Mouse (Mus musculus): ENCODE data around the gene Sgip1. TPM values are rescaled to one million over a fixed set of nuclear protein-coding genes. Genes with fewer than 3 reads are reported as not detected.

Gene Sgip1
- total and polyA plus RNA-seq, 3 experiments = 0.92 to 5.6 TPM; not detected in 1

GRCm38 (mm10) chr4:102760042-102760821 lies 19.1 kb downstream of the Sgip1 start:
- TF ChIP-seq MYC (IDR thresholded peaks at IDR 0.05; ENCODE audit: low read depth, low read length) (no peak), POLR2AphosphoS2 (IDR thresholded peaks at IDR 0.05; ENCODE audit: low read length) (no peak), ZMIZ1 (IDR thresholded peaks at IDR 0.05; ENCODE audit: low read depth, low read length) (no peak), HCFC1 (IDR thresholded peaks at IDR 0.05; ENCODE audit: low read depth, low read length) (no peak), ETS1 (IDR thresholded peaks at IDR 0.05; ENCODE audit: low read depth, low read length) (no peak), ZC3H11A (IDR thresholded peaks at IDR 0.05; ENCODE audit: low read depth, low read length) (no peak), RAD21 (IDR thresholded peaks at IDR 0.05; ENCODE audit: low read depth, low read length) (no peak), MEF2A (IDR thresholded peaks at IDR 0.05; ENCODE audit: extremely low read depth, insufficient replicate concordance, low read depth, low read length, poor library complexity, severe bottlenecking) (no peak)
- Histone ChIP-seq H3K9me3 (replicated peaks; ENCODE audit: insufficient read depth, low read length) (no peaks in the 10 kb centered on the region), H3K4me3 (ENCODE audit: control insufficient read depth in 1 of 2, insufficient read depth in 1 of 2, low read depth in 2 of 2, low read length in 2 of 2) (no peak overlapping the region)

DNA sequence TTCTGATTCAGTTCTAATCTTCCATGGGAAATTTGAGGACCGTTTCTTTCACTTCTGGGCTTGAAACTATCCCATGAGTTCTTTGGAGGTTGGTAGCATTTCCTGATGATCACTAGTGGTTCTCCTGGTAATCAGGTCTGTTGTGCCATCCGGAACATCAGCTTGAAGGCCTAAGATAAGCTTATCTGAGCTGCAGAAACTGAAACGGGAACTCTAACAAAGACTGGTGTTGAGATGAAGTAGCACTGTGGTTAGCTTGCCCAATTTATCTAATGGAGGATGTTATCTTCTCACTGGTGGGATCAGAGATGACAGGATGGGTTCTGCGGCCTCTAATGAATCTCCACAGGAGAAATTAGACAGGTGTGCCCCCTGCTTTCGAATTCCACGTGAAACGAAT lies 21.0 kb downstream of the Sgip1 start:
- DNase-seq (ENCODE audit: low read depth, low spot score) = peak; percentile 48
- Histone ChIP-seq H3K9me3 (replicated peaks; ENCODE audit: insufficient read depth, low read length) (no peaks in the 10 kb centered on the region), H3K4me3 (ENCODE audit: control insufficient read depth in 1 of 2, insufficient read depth in 1 of 2, low read depth in 2 of 2, low read length in 2 of 2) (no peak overlapping the region; a peak in 1 of 4 replicates), H3K9ac (ENCODE audit: control insufficient read depth, low read depth, low read length, poor library complexity, severe bottlenecking) (no peak overlapping the region), H3K27ac (ENCODE audit: control insufficient read depth, low read depth, low read length) (no peak overlapping the region), H3K4me1 (ENCODE audit: control insufficient read depth in 1 of 2, insufficient read depth in 2 of 2, low read length in 2 of 2) (peaks cover 4 to 12% of the 10 kb centered on the region in 2 experiments; a peak in 3 of 4 replicates), H3K36me3 (ENCODE audit: control insufficient read depth in 1 of 2, insufficient read depth in 2 of 2, low read length in 2 of 2) (peaks cover 0 to 9% of the 10 kb centered on the region in 2 experiments; a peak in 2 of 4 replicates), H3K79me2 (ENCODE audit: control insufficient read depth, insufficient read depth, low read length, poor library complexity) (no peaks in the 10 kb centered on the region), H3K27me3 (ENCODE audit: control insufficient read depth in 1 of 2, insufficient read depth in 2 of 2, low read length in 2 of 2) (no peaks in the 10 kb centered on the region)
- no peak for TF ChIP-seq CHD2 (IDR thresholded peaks at IDR 0.05; ENCODE audit: low read length)
- TF ChIP-seq GATA1 (IDR thresholded peaks at IDR 0.05; ENCODE audit: low read depth, low read length) = peak; percentile 95
- 0 out of 2 replicates have a peak, but pooled peaks have one; percentile 24 for TF ChIP-seq TAL1 (IDR thresholded peaks at IDR 0.05; ENCODE audit: low read length)
- TF ChIP-seq MYC (IDR thresholded peaks at IDR 0.05; ENCODE audit: low read depth, low read length) = no peak
- TF ChIP-seq RCOR1 (IDR thresholded peaks at IDR 0.05; ENCODE audit: low read depth, low read length) = peak; percentile 78
- no peak for TF ChIP-seq USF2 (IDR thresholded peaks at IDR 0.05; ENCODE audit: borderline replicate concordance in 1 of 2, insufficient read depth in 1 of 2, low read depth in 1 of 2, low read length in 2 of 2)
- TF ChIP-seq KAT2A (conservative IDR thresholded peaks at IDR 0.05; ENCODE audit: low read depth, low read length) = no peak
- peak; percentile 71 for TF ChIP-seq ETS1 (IDR thresholded peaks at IDR 0.05; ENCODE audit: low read depth, low read length)
- TF ChIP-seq EP300 (IDR thresholded peaks at IDR 0.05; ENCODE audit: low read depth in 1 of 2, low read length in 2 of 2) = peak; percentile 90 to 92
- peak; percentile 47; the same call in 1 of the 2 replicates for TF ChIP-seq BHLHE40 (IDR thresholded peaks at IDR 0.05; ENCODE audit: borderline replicate concordance, low read depth, low read length)
- no peak for TF ChIP-seq RAD21 (IDR thresholded peaks at IDR 0.05; ENCODE audit: low read depth, low read length)
- no peak for TF ChIP-seq TBP (IDR thresholded peaks at IDR 0.05; ENCODE audit: low read depth, low read length)
- no peak for TF ChIP-seq HCFC1 (IDR thresholded peaks at IDR 0.05; ENCODE audit: low read depth, low read length)
- peak; percentile 91 for TF ChIP-seq TCF12 (IDR thresholded peaks at IDR 0.05; ENCODE audit: low read depth, low read length)
- TF ChIP-seq USF1 (IDR thresholded peaks at IDR 0.05; ENCODE audit: low read depth, low read length) = no peak

More at GRCm38 (mm10) chr4:102760042-102760821, 19.1 kb downstream of the Sgip1 start:
- Histone ChIP-seq H3K4me1 (ENCODE audit: control insufficient read depth in 1 of 2, insufficient read depth in 2 of 2, low read length in 2 of 2) (peaks cover 4 to 12% of the 10 kb centered on the region in 2 experiments; a peak in 3 of 4 replicates), H3K36me3 (ENCODE audit: control insufficient read depth in 1 of 2, insufficient read depth in 2 of 2, low read length in 2 of 2) (peaks cover 0 to 9% of the 10 kb centered on the region in 2 experiments; a peak in 2 of 4 replicates), H3K27me3 (ENCODE audit: control insufficient read depth in 1 of 2, insufficient read depth in 2 of 2, low read length in 2 of 2) (no peaks in the 10 kb centered on the region), H3K79me2 (ENCODE audit: control insufficient read depth, insufficient read depth, low read length, poor library complexity) (no peaks in the 10 kb centered on the region), H3K27ac (ENCODE audit: control insufficient read depth, low read depth, low read length) (no peak overlapping the region), H3K9ac (ENCODE audit: control insufficient read depth, low read depth, low read length, poor library complexity, severe bottlenecking) (no peak overlapping the region)
- DNase-seq (ENCODE audit: low read depth, low spot score) = no peak
